Mouse (Mus musculus): ENCODE data around the gene Dmac2. TPM values are rescaled to one million over a fixed set of nuclear protein-coding genes. Genes with fewer than 3 reads are reported as not detected.

Gene Dmac2
- polyA plus RNA-seq, 1 experiment from 2014 or later: 30.4 TPM

- no peaks in the 10 kb centered on the region for H3K4me1 ChIP-seq
- WGBS: 10% methylated on average over 10 of the region's 10 CpGs
- no peaks in the 10 kb centered on the region for H3K36me3 ChIP-seq
- no peak overlapping the region for H3K27ac ChIP-seq
- no peaks in the 10 kb centered on the region for H3K27me3 ChIP-seq
- no peak overlapping the region for H3K9ac ChIP-seq
- H3K9me3 ChIP-seq (replicated peaks): no peaks in the 10 kb centered on the region
- no peak overlapping the region for H3K4me2 ChIP-seq (replicated peaks)
- ATAC-seq (ENCODE audit: low FRiP score): no peak
- no peak overlapping the region for H3K4me3 ChIP-seq
Observed at GRCm38 (mm10) chr7:25599663-25600062, 19.6 kb upstream of the Dmac2 start.

GRCm38 (mm10) chr7:25600666-25601065 is 18.5 kb upstream of the Dmac2 start:
- Histone ChIP-seq H3K9ac (no peak overlapping the region), H3K9me3 (replicated peaks) (no peaks in the 10 kb centered on the region), H3K4me1 (no peaks in the 10 kb centered on the region), H3K4me3 (no peak overlapping the region), H3K36me3 (no peaks in the 10 kb centered on the region), H3K27ac (no peak overlapping the region), H3K4me2 (replicated peaks) (no peak overlapping the region), H3K27me3 (no peaks in the 10 kb centered on the region)
- WGBS: 89% methylated on average over 11 of the region's 11 CpGs
- no peak for ATAC-seq (ENCODE audit: low FRiP score)

DNA sequence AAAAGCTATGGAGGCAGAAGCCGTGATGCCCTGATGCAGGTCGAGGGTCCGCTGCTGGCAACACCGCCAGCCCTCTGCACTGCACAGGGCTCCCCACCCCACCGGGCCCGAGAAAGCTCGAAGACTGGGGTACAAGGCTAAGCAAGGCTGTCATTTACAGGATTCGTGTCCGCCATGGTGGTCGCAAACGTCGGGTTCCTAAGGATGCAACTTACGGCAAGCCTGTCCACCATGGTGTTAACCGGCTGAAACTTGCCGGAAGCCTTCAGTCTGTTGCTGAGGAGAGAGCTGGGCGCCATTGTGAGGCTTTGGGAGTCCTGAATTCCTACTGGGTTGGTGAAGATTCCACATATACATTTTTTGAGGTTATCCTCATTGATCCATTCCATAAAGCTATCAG is 17.9 kb upstream of the Dmac2 start:
- Histone ChIP-seq H3K9me3 (replicated peaks) (no peaks in the 10 kb centered on the region), H3K27me3 (no peaks in the 10 kb centered on the region), H3K27ac (no peak overlapping the region), H3K4me2 (replicated peaks) (no peak overlapping the region), H3K9ac (no peak overlapping the region), H3K4me3 (no peak overlapping the region), H3K36me3 (no peaks in the 10 kb centered on the region), H3K4me1 (no peaks in the 10 kb centered on the region)
- ATAC-seq (ENCODE audit: low FRiP score): no peak
- 90% methylated on average over 16 of the region's 16 CpGs for WGBS

- no peak overlapping the region for H3K9ac ChIP-seq
- ATAC-seq (ENCODE audit: low FRiP score): no peak
- WGBS: 82% methylated on average over 4 of the region's 4 CpGs
- no peaks in the 10 kb centered on the region; the same call in 1 of the 2 replicates for H3K9me3 ChIP-seq (replicated peaks)
- H3K27me3 ChIP-seq: no peaks in the 10 kb centered on the region
- no peaks in the 10 kb centered on the region for H3K36me3 ChIP-seq
- H3K27ac ChIP-seq: no peak overlapping the region
- no peaks in the 10 kb centered on the region for H3K4me1 ChIP-seq
- H3K4me3 ChIP-seq: no peak overlapping the region
- no peak overlapping the region for H3K4me2 ChIP-seq (replicated peaks)
Observed at GRCm38 (mm10) chr7:25606625-25607063, 12.6 kb upstream of the Dmac2 start.

DNA sequence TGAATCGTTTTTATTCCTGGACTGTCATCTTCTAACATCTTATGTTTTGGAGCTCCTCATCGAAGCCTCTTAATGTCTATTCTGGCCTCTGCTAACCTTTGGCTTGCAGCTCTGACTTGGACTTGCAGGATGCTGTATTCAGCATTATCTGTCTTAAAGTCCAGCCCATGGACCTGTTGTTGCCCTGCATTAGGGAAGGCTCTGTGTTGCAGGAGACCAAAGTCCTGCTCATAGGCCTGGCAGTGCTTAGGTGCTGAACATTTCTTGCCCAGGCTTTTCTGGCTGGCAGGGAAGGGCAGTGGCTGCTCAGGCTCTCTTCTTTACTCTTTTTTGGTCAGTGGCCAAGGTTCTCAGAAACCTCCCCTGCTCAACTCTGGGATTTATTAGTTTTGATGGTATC is 12.0 kb upstream of the Dmac2 start:
- Histone ChIP-seq H3K4me2 (replicated peaks) (no peak overlapping the region), H3K9me3 (replicated peaks) (no peaks in the 10 kb centered on the region; the same call in 1 of the 2 replicates), H3K27me3 (no peaks in the 10 kb centered on the region), H3K27ac (no peak overlapping the region), H3K4me3 (no peak overlapping the region), H3K4me1 (no peaks in the 10 kb centered on the region), H3K36me3 (no peaks in the 10 kb centered on the region), H3K9ac (no peak overlapping the region)
- 82% methylated on average over 2 of the region's 2 CpGs for WGBS
- ATAC-seq (ENCODE audit: low FRiP score): no peak

DNA sequence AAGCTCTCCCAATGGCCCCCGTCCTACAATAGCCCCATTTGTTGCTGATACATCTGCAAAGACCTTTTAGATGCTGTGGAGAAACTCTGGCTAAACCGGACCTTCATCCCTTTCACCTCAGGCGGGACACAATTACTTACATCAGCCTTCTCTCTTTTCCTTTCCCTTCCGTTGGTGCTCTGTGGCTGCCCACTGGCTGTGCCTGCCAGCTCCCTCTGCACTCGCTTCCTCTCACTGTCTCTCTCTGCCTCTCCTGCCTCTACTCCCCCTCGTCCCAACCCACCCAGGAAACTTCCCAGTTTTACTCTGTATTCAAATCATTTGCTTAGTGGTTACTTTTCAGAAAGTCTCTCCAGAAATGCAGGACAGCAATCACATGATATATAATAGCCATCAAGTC is 9.2 kb upstream of the Dmac2 start:
- no peak overlapping the region for H3K4me2 ChIP-seq (replicated peaks)
- H3K4me1 ChIP-seq: no peaks in the 10 kb centered on the region
- no peak overlapping the region for H3K27ac ChIP-seq
- WGBS: 38% methylated on average over 6 of the region's 6 CpGs
- no peaks in the 10 kb centered on the region for H3K27me3 ChIP-seq
- no peaks in the 10 kb centered on the region for H3K36me3 ChIP-seq
- H3K9ac ChIP-seq: no peak overlapping the region
- no peak for ATAC-seq (ENCODE audit: low FRiP score)
- H3K9me3 ChIP-seq (replicated peaks): no peaks in the 10 kb centered on the region; the same call in 1 of the 2 replicates
- no peak overlapping the region for H3K4me3 ChIP-seq

- no peak overlapping the region for H3K4me2 ChIP-seq (replicated peaks)
- H3K4me3 ChIP-seq: no peak overlapping the region
- no peak overlapping the region for H3K27ac ChIP-seq
- no peak overlapping the region for H3K9ac ChIP-seq
- no peaks in the 10 kb centered on the region for H3K4me1 ChIP-seq
- ATAC-seq (ENCODE audit: low FRiP score): no peak
- no peaks in the 10 kb centered on the region for H3K36me3 ChIP-seq
- 43% methylated on average over 7 of the region's 7 CpGs for WGBS
- H3K27me3 ChIP-seq: no peaks in the 10 kb centered on the region
- H3K9me3 ChIP-seq (replicated peaks): no peaks in the 10 kb centered on the region; the same call in 1 of the 2 replicates
Observed at GRCm38 (mm10) chr7:25611501-25611900, 7.7 kb upstream of the Dmac2 start.

GRCm38 (mm10) chr7:25614086-25614485 is 5.1 kb upstream of the Dmac2 start:
- H3K4me1 ChIP-seq: no peaks in the 10 kb centered on the region
- peaks cover 5% of the 10 kb centered on the region for H3K27me3 ChIP-seq
- H3K4me2 ChIP-seq (replicated peaks): no peak overlapping the region
- no peaks in the 10 kb centered on the region for H3K9me3 ChIP-seq (replicated peaks)
- WGBS: 87% methylated on average over 5 of the region's 5 CpGs
- no peak overlapping the region for H3K9ac ChIP-seq
- H3K36me3 ChIP-seq: no peaks in the 10 kb centered on the region
- no peak overlapping the region for H3K4me3 ChIP-seq
- ATAC-seq (ENCODE audit: low FRiP score): no peak
- H3K27ac ChIP-seq: no peak overlapping the region

DNA sequence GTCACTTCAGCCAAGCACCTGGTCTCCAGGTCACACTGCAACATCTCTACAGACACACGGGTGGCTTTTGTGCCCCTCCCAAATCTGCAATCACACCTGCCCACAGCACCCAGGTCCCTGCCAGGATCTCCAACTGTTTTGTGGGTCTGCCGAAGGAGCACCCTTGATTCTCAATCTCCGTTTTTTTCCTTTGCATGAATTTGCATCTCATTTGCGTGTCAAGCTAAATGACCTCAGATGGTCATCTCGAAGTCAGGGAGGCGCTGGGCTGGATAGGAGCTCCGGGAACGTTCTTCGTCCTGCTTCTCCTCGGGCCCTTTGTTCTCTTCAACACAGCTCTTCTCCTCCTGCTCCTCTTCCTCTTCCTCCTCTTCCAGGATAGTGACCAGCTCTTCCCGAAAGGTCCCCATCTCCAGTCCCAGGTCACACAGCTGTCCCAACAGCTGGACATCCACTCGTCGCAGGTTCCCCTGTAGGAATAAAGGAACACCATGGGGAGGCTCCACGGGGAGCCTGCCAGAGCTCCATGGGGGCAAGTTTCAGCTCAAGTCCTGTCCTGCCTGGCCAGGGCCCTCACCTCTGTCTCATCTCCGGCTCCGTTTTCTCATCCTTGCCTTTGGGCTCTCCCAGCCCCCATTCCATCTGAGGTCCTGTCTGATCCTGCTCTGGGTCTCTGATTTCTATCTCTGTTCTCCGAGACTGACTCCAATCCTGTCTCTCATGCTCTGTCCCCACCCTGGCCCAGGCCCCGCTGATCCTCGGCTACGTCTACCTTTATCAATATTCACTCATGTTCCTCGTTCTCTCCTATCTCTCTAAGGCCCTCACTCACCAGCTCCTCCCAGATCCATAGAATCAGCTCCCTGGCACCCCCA is 4.1 kb upstream of the Dmac2 start:
- Histone ChIP-seq H3K36me3 (no peaks in the 10 kb centered on the region), H3K9ac (no peak overlapping the region), H3K9me3 (replicated peaks) (no peaks in the 10 kb centered on the region), H3K4me3 (no peak overlapping the region), H3K27me3 (peaks cover 5% of the 10 kb centered on the region), H3K27ac (no peak overlapping the region), H3K4me2 (replicated peaks) (no peak overlapping the region), H3K4me1 (peaks cover 2% of the 10 kb centered on the region; the same call in 1 of the 2 replicates)
- 69% methylated on average over 21 of the region's 21 CpGs for WGBS
- no peak for ATAC-seq (ENCODE audit: low FRiP score)

GRCm38 (mm10) chr7:25615706-25616011 is 3.6 kb upstream of the Dmac2 start, which contains the start of gene Erich4:
TSS of gene Erich4 (minus strand) at chr7:25615892.
- no peak within 1 kb of the TSS for H3K4me2 ChIP-seq (replicated peaks)
- H3K9me3 ChIP-seq (replicated peaks): no peaks in the 10 kb centered on the region
- no peak for ATAC-seq (ENCODE audit: low FRiP score)
- H3K4me1 ChIP-seq: peaks cover 3% of the 10 kb centered on the region; the same call in 1 of the 2 replicates
- peaks cover 5% of the 10 kb centered on the region for H3K27me3 ChIP-seq
- no peak within 1 kb of the TSS for H3K9ac ChIP-seq
- H3K27ac ChIP-seq: no peak within 1 kb of the TSS
- H3K36me3 ChIP-seq: no peaks in the 10 kb centered on the region
- 85% methylated on average over 5 of the region's 5 CpGs for WGBS
- no peak within 1 kb of the TSS for H3K4me3 ChIP-seq

GRCm38 (mm10) chr7:25617376-25618160 is 1.6 kb upstream of the Dmac2 start:
- H3K27me3 ChIP-seq: peaks cover 5% of the 10 kb centered on the region
- no peak overlapping the region for H3K4me3 ChIP-seq
- H3K4me2 ChIP-seq (replicated peaks): no peak overlapping the region
- 0 out of 2 replicates have a peak, but pooled peaks cover 8% of the 10 kb centered on the region for H3K36me3 ChIP-seq
- WGBS: 80% methylated on average over 10 of the region's 10 CpGs
- H3K9me3 ChIP-seq (replicated peaks): no peaks in the 10 kb centered on the region
- ATAC-seq (ENCODE audit: low FRiP score): no peak
- no peak overlapping the region for H3K9ac ChIP-seq
- peaks cover 3% of the 10 kb centered on the region; the same call in 1 of the 2 replicates for H3K4me1 ChIP-seq
- H3K27ac ChIP-seq: no peak overlapping the region

- WGBS: 24% methylated on average over 5 of the region's 5 CpGs
- Histone ChIP-seq H3K9me3 (replicated peaks) (no peaks in the 10 kb centered on the region), H3K9ac (peak overlapping the region; percentile 45), H3K27ac (no peak overlapping the region), H3K36me3 (peaks cover 16% of the 10 kb centered on the region; the same call in 1 of the 2 replicates), H3K4me1 (peaks cover 3% of the 10 kb centered on the region; the same call in 1 of the 2 replicates), H3K4me2 (replicated peaks) (peak overlapping the region; percentile 60), H3K4me3 (peak overlapping the region; percentile 61), H3K27me3 (peaks cover 5% of the 10 kb centered on the region)
- ATAC-seq (ENCODE audit: low FRiP score): no peak
Observed at GRCm38 (mm10) chr7:25619722-25619991, 443 bp downstream of the Dmac2 start.
